Mouse (Mus musculus) cerebellum, adult 2 months (tissue): Measurements from ENCODE around the gene 2700081O15Rik.

Source experiments
- CTCF ChIP-seq: fragments of 200-500 bp; IDR thresholded peaks from 2 replicates; pipeline ENCODE4 v1.5.1; 2011; ENCODE audit warnings: low read depth, mild to moderate bottlenecking, control low read depth, low read length, moderate library complexity, borderline replicate concordance; ENCODE audit not compliant: insufficient read depth
- POLR2A ChIP-seq: fragments of 200-500 bp; IDR thresholded peaks from 2 replicates; pipeline ENCODE4 v1.6.1; 2011; ENCODE audit warnings: low read length, control low read depth, borderline replicate concordance; ENCODE audit not compliant: insufficient read depth

DNA sequence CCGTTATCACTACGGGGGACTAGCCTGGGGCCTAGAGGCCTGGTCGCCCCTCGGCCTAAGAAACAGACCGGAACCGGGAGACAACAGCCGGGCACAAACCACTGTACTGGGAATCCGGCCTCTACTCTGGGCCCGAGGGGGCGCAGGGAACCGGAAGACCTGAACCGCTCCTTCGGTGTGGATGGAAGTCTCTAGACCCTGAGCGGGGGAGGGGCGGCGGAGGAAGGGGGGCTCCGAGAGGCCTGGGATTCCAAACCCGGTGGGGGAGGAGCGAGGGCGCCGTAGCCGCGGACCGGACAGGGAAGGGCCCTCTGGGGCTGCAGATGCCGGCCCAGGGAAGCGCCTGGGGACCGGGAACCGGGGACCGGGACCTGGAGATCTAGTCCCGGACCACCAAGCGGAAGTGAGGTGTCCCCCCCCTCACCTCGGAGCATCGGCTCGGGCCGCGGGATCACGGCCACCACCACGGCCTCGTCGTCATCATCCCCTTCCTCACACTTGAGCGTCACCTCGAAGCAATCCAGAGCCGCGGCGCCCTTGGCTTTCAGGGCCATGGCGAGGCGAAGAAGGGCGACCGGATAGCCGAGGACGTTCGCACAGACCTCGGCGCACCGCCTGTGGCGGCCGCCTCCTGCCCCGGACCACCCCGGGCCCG, 35.0 kb upstream of the 2700081O15Rik start:
- no peak for TF ChIP-seq CTCF
- TF ChIP-seq POLR2A: no peak
